Mouse (Mus musculus) C2C12 (cell line): ENCODE data around the gene Socs7. TPM values are rescaled to one million over a fixed set of nuclear protein-coding genes. Genes with fewer than 3 reads are reported as not detected.

Experiments used
- H3K27me3 ChIP-seq: one replicate; pipeline ENCODE4 v1.6.1; 2011; ENCODE audit not compliant: control insufficient read depth, insufficient read depth, insufficient read length
- H3K36me3 ChIP-seq: one replicate; pipeline ENCODE4 v1.6.1; 2011; ENCODE audit not compliant: control insufficient read depth, insufficient read depth
- H3K4me3 ChIP-seq: one replicate; pipeline ENCODE4 v1.5.1; 2011; ENCODE audit warnings: mild to moderate bottlenecking, control low read depth; ENCODE audit not compliant: poor library complexity, insufficient read depth, severe bottlenecking
- H3K79me2 ChIP-seq: one replicate; pipeline ENCODE4 v1.6.1; 2011; ENCODE audit not compliant: control insufficient read depth, insufficient read depth
- H3K79me3 ChIP-seq: one replicate; pipeline ENCODE4 v1.6.1; 2011; ENCODE audit warnings: low read depth, control low read depth
- H3ac ChIP-seq: one replicate; pipeline ENCODE3; 2011; ENCODE audit warnings: low read depth; ENCODE audit not compliant: control insufficient read depth, insufficient read length
- CEBPB ChIP-seq: IDR thresholded peaks from one replicate; pipeline ENCODE4 v1.6.1; 2011; ENCODE audit warnings: low read depth, mild to moderate bottlenecking, control low read depth, moderate library complexity
- CTCF ChIP-seq: IDR thresholded peaks from one replicate; pipeline ENCODE4 v1.5.1; 2011; ENCODE audit not compliant: control insufficient read depth, insufficient read depth, insufficient read length
- FOSL1 ChIP-seq: IDR thresholded peaks from one replicate; pipeline ENCODE4 v1.8.0; 2011; ENCODE audit warnings: mild to moderate bottlenecking, low read length; ENCODE audit not compliant: poor library complexity, insufficient read depth, severe bottlenecking
- MAX ChIP-seq: IDR thresholded peaks from one replicate; pipeline ENCODE4 v1.6.1; 2011; ENCODE audit warnings: mild to moderate bottlenecking, control low read depth
- MYOD1 ChIP-seq: IDR thresholded peaks from one replicate; pipeline ENCODE4 v1.6.1; 2011; ENCODE audit warnings: low read depth; ENCODE audit not compliant: control insufficient read depth, insufficient read length
- MYOG ChIP-seq: IDR thresholded peaks from one replicate; pipeline ENCODE4 v1.6.1; 2011; ENCODE audit not compliant: control insufficient read depth, insufficient read length; ENCODE audit errors: extremely low read depth
- USF1 ChIP-seq: IDR thresholded peaks from one replicate; pipeline ENCODE4 v1.6.1; 2011; ENCODE audit warnings: low read depth, mild to moderate bottlenecking, control low read depth, moderate library complexity
- polyA plus RNA-seq: library from polyadenylated mRNA; unstranded; fragments of >200 nt; fragmentation: generic; extraction: Trizol; gene quantifications from one replicate; pipeline ENCODE4 v1.2.1, GENCODE M21; 2012; ENCODE audit warnings: missing spikeins

Socs7 gene
- polyA plus RNA-seq, 1 experiment: 8.1 TPM

- Histone ChIP-seq H3K27me3 (no peaks in the 10 kb centered on the region), H3ac (no peak overlapping the region), H3K4me3 (no peak overlapping the region), H3K79me2 (peaks cover 83% of the 10 kb centered on the region), H3K36me3 (peaks cover 12% of the 10 kb centered on the region), H3K79me3 (peaks cover 20% of the 10 kb centered on the region)
- TF ChIP-seq CTCF (no peak), MYOG (no peak), MYOD1 (no peak), MAX (no peak), CEBPB (no peak), FOSL1 (no peak), USF1 (no peak)
These were observed 73.6 kb downstream of the Socs7 start for GRCm38 (mm10) chr11:97435808-97436491.

GRCm38 (mm10) chr11:97437745-97438144 is 75.4 kb downstream of the Socs7 start:
- Histone ChIP-seq H3K79me3 (peaks cover 22% of the 10 kb centered on the region), H3K27me3 (no peaks in the 10 kb centered on the region), H3K4me3 (no peak overlapping the region), H3K36me3 (peaks cover 12% of the 10 kb centered on the region), H3K79me2 (peaks cover 83% of the 10 kb centered on the region), H3ac (no peak overlapping the region)
- TF ChIP-seq CTCF (no peak), MYOD1 (no peak), CEBPB (no peak), MYOG (no peak), MAX (no peak), USF1 (no peak), FOSL1 (no peak)

- Histone ChIP-seq H3K36me3 (peaks cover 18% of the 10 kb centered on the region), H3K4me3 (no peak overlapping the region), H3ac (no peak overlapping the region), H3K27me3 (no peaks in the 10 kb centered on the region), H3K79me2 (peaks cover 84% of the 10 kb centered on the region), H3K79me3 (peaks cover 30% of the 10 kb centered on the region)
- TF ChIP-seq MAX: no peak
- TF ChIP-seq MYOD1: no peak
- no peak for TF ChIP-seq USF1
- TF ChIP-seq CTCF: no peak
- no peak for TF ChIP-seq CEBPB
- no peak for TF ChIP-seq MYOG
- no peak for TF ChIP-seq FOSL1
These were observed 76.5 kb downstream of the Socs7 start for GRCm38 (mm10) chr11:97438868-97439267.

- H3ac ChIP-seq: peak overlapping the region; percentile 83
- peaks cover 28% of the 10 kb centered on the region for H3K79me3 ChIP-seq
- H3K79me2 ChIP-seq: peaks cover 94% of the 10 kb centered on the region
- H3K36me3 ChIP-seq: peaks cover 27% of the 10 kb centered on the region
- no peaks in the 10 kb centered on the region for H3K27me3 ChIP-seq
- no peak for TF ChIP-seq CTCF
- no peak for TF ChIP-seq MAX
- no peak for TF ChIP-seq MYOG
- no peak for TF ChIP-seq MYOD1
- no peak for TF ChIP-seq USF1
- TF ChIP-seq FOSL1: no peak
- peak overlapping the region; percentile 44 for H3K4me3 ChIP-seq
These were observed 77.6 kb downstream of the Socs7 start for GRCm38 (mm10) chr11:97439935-97440334.

DNA sequence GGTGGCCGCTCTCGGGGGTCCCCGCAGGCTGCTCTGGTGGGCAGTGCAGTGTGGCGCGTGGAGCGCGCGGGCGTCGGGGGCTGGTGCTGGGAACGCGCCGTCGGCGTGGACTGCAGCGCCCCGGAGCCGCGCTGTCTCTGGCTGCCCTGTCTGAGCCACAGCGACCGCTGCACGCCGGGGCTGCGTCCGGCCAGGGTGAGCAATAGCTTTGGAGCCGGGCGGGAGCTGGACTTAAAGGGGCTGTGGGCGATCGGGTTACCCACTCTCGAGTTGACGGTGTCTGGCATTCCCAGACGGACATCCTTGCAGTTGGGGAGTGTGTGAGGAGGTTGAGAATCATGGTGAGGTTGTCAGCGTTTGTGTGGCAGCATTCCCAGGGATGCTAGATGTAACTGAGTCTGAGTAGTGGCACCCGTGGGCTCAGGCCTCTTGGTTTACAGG is 78.1 kb downstream of the Socs7 start:
- no peaks in the 10 kb centered on the region for H3K27me3 ChIP-seq
- TF ChIP-seq MYOG (no peak), MAX (no peak), FOSL1 (no peak), MYOD1 (no peak), CTCF (no peak), USF1 (no peak), CEBPB (no peak)
- H3K36me3 ChIP-seq: peaks cover 32% of the 10 kb centered on the region
- peaks cover 90% of the 10 kb centered on the region for H3K79me2 ChIP-seq
- peak overlapping the region; percentile 83 for H3ac ChIP-seq
- peaks cover 26% of the 10 kb centered on the region for H3K79me3 ChIP-seq
- H3K4me3 ChIP-seq: peak overlapping the region; percentile 44

- Histone ChIP-seq H3ac (no peak overlapping the region), H3K79me2 (peaks cover 84% of the 10 kb centered on the region), H3K27me3 (no peaks in the 10 kb centered on the region), H3K79me3 (peaks cover 25% of the 10 kb centered on the region), H3K36me3 (peaks cover 39% of the 10 kb centered on the region), H3K4me3 (peak overlapping the region; percentile 44)
- TF ChIP-seq MAX (peak; percentile 60), FOSL1 (peak; percentile 34), USF1 (no peak), CEBPB (no peak)
These were observed 78.8 kb downstream of the Socs7 start for GRCm38 (mm10) chr11:97441036-97441657.
